Mouse (Mus musculus) right cerebral cortex, postnatal 4 days (tissue): ENCODE data around the gene Slc43a2.

ENCODE experiments used
- DNase-seq: peaks from one replicate; pipeline ENCODE4 v3.0.0-alpha.2; 2022

Gene Slc43a2

GRCm38 (mm10) chr11:75530325-75530724, 1.2 kb upstream of the Slc43a2 start:
- peak; percentile 100 for DNase-seq

- no peak for DNase-seq
Observed at GRCm38 (mm10) chr11:75530845-75531373, 585 bp upstream of the Slc43a2 start.

- peak; percentile 58 for DNase-seq
Observed at GRCm38 (mm10) chr11:75532340-75533277, 1.1 kb downstream of the Slc43a2 start.

GRCm38 (mm10) chr11:75533314-75534015, 2.0 kb downstream of the Slc43a2 start:
- DNase-seq = no peak

- DNase-seq = no peak
Observed at GRCm38 (mm10) chr11:75534286-75535033, 3.0 kb downstream of the Slc43a2 start.

GRCm38 (mm10) chr11:75535106-75535795, 3.8 kb downstream of the Slc43a2 start:
- no peak for DNase-seq

GRCm38 (mm10) chr11:75536255-75537024, 4.9 kb downstream of the Slc43a2 start:
- no peak for DNase-seq

GRCm38 (mm10) chr11:75537025-75537414, 5.5 kb downstream of the Slc43a2 start:
- DNase-seq = no peak

GRCm38 (mm10) chr11:75537491-75538183, 6.1 kb downstream of the Slc43a2 start:
- DNase-seq = no peak

GRCm38 (mm10) chr11:75538184-75538969, 6.9 kb downstream of the Slc43a2 start:
- DNase-seq = no peak

GRCm38 (mm10) chr11:75538970-75539299, 7.4 kb downstream of the Slc43a2 start:
- DNase-seq = peak; percentile 49

GRCm38 (mm10) chr11:75540209-75540608, 8.7 kb downstream of the Slc43a2 start:
- DNase-seq = no peak

GRCm38 (mm10) chr11:75540710-75541581, 9.5 kb downstream of the Slc43a2 start:
- DNase-seq = no peak

GRCm38 (mm10) chr11:75544713-75545112, 13.2 kb downstream of the Slc43a2 start:
- no peak for DNase-seq

GRCm38 (mm10) chr11:75546057-75546456, 14.6 kb downstream of the Slc43a2 start:
- DNase-seq = no peak

- no peak for DNase-seq
Observed at GRCm38 (mm10) chr11:75549658-75550111, 18.2 kb downstream of the Slc43a2 start.

GRCm38 (mm10) chr11:75550200-75550946, 18.9 kb downstream of the Slc43a2 start:
- no peak for DNase-seq

GRCm38 (mm10) chr11:75551321-75551720, 19.8 kb downstream of the Slc43a2 start:
- no peak for DNase-seq
